Mouse (Mus musculus): ENCODE measurements around the gene Atg5.
A peak's percentile ranks its signal among the peaks of the same experiment; 100 is the strongest.

The Atg5 gene

DNA sequence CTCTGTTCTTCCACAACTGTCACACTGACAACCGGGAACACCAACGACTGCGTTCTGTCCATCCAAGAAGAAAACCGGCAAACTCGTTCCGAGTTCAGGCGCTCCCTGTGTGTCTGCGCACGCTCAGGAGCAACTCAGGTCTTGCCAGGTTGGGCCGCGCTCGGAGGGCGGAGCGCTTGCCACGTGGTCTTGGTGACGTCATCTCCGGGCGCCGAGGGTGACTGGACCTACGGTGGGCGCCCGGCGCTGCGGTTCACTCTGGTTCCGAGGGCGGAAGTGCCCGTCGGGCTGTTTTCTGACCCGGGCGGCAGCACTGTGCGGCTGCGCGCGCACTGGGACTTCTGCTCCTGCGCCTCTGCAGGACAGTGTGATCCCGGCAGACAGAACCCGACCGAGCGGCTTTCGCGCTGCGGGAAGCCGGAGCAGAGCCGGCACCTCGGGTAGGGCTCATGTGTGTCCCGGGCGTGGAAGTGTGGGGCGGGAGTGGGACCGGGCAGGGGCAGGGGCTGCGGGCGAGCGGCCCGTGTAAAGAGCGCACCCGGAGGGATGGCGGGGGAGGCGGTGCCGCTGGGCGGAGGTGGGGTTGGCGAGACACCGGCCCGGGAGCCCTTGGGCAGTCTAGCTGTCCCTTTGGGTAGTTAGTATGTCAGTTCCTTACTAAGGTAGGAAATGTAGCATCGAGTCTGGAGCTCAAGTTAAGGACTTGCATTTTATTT, at the start of gene Atg5:
Gene Atg5, plus strand, starts transcription at position 214 of the 716 bp plus-strand sequence.
- peak; percentile 100 for DNase-seq

DNA sequence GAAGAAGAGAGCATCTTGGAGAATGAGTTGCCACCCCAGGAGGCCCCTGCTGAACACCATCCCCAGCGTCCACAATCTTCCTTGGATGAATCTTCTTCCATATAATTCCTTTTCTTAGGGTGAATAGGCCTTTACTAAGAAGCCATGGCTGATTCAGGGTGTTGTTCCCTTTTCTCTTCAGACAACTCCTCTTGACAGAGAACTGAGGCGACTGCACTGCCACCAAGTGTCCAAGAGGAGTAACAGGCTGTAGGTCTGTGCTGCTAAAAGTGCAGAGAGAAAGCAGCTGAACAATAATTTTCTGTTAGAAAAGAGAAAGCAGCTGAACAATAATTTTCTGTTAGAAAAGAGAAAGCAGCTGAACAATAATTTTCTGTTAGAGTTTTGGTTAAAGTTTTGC, 49.1 kb upstream of the Atg5 start:
- peak in 1 of 2 experiments; percentile 22 for DNase-seq

DNA sequence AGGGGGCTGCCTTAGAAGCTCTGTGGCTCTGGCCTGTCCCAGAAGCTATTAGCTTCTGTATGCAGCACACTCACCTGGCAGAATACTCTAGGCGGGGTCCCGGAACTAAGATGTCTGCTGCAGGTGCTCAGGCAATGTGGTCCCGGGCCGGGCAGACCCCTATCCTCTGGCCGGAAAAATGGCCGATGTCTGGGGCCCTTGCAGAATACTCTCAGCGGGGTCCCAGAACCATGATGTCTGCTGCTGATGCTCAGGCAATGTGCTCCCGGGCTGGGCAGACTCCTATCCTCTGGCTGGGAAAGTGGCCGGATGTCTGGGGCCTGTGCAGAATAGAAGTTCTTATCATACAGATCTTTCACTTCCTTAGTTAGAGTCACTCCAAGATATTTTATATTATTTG, 43.8 kb upstream of the Atg5 start:
- DNase-seq, result no peak

GRCm38 (mm10) chr10:44233351-44233750, 34.8 kb upstream of the Atg5 start:
- peak; percentile 51 for DNase-seq

DNA sequence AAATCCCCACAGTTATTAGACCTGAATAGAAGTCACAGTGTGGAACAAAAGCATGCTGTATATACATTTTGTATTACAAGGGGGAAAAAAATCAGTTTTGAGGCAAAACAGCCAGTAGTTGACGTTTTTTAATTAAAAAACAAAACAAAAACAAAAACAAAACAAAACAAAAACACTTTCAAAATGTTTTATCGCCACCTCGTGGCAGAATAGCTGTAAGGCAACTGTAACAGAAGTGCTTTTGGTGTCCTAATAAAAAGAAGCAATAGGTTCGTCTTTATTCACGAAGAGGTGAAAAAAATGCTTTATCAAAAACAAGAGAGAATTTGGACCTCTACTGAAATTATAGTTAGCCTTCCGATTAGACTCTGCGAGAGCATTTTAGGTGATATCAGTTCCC, 32.9 kb upstream of the Atg5 start:
- DNase-seq, result peak in 1 of 2 experiments; percentile 5

DNA sequence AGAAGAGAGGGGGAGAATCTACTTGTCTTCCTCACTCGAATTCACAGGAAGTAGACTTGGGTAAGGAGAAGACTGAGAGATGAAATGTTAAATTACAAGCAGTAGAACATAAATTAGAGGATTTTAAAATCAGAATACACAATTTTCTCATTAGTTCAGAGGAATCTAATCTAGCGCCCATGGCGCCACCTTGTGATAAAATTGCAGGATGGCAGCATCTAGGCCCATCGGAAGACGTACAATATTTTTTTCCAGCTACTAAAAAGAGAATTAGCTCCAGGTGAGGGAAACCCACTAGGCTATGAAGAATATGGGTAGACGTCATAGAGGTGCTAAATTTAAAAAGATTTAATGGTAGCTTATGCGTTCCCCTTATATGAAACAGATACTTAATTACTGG, 11.5 kb upstream of the Atg5 start:
- DNase-seq, result no peak

DNA sequence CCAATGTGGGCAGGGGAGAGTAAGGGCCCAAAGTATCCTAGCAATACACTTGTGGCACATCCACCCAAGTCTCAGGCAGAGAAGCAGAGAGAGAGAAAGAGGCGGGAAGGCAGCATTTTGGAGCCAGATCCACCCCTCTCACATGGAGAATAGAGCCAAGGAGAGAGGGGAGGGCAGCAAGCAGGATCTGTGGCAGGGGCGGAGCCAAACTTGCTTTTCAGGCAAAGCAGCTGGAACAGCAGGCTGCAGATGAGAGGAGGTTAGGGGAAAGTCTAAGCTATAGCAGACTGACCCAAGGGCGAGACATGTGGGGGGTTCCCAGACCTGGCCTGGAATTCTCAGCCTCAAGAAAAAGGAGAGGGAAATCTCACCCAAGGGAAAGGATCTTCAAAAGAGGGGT, 2.3 kb upstream of the Atg5 start:
- DNase-seq, result no peak

GRCm38 (mm10) chr10:44266561-44266960, 1.6 kb upstream of the Atg5 start:
- no peak for DNase-seq

- peak in 1 of 2 experiments; percentile 8 for DNase-seq
These were observed 574 bp upstream of the Atg5 start for GRCm38 (mm10) chr10:44267426-44268142.

DNA sequence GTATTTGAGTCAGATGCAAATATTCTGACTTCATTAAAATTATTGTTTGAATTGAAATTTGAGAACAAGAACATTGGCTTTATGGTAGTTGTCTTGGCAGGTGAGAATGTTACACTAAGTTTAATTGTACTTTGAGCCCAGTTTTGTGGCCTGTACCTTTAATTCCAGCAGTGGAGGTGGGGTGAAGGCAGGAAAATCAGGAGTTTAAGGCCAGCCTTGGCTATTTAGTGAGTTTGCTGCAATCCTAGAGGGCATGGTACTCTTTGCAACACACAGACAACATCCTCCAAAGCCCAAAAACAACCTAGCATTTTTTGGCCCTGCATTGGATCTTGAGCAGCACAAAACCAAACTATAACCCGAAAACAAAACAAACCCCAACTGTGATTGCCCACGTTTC, 1.1 kb downstream of the Atg5 start:
- no peak for DNase-seq

DNA sequence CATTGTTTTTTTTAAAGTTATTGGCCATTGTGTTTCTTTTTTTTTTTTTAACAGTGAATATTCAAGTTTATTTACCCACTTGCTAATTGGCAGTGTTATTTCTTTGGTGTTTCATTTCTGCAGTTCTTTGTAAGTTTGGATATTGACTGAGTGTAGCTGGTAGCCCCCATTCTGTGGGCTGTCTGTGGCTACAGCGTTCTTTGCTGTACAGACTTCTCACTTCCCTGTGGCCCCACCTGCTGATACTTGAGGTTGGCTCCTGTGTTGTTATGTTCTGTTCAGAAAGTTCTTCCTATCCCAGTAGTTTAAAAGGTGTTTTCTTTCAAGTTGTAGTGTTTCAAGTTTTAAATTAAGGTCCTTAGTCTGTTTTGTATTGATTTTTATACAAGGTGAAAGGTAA, 14.2 kb downstream of the Atg5 start:
- DNase-seq, result no peak

DNA sequence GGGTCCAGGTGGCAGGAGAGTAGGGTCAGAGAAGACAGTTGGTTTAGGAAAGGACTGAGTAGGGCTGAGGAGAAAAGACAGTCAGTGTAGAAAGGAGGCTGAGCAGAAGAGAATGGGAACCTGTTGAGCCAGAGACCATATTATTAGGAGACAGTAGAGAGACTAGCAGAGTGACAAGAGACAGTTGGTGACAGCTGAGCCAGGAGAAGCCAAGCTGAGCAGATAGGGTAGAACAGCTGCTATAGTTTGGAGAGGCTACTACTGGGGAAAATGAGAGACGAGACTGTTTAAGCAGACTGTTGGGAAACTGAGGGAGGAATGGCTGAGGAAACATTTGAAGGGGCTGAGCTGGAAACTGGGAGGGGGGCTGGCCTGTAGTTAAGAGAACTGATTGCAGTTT, 16.9 kb downstream of the Atg5 start:
- no peak for DNase-seq

GRCm38 (mm10) chr10:44285935-44286334, 17.8 kb downstream of the Atg5 start:
- no peak for DNase-seq

GRCm38 (mm10) chr10:44290876-44291275, 22.7 kb downstream of the Atg5 start:
- DNase-seq, result no peak

- no peak for DNase-seq
These were observed 24.0 kb downstream of the Atg5 start for GRCm38 (mm10) chr10:44292205-44292604.

DNA sequence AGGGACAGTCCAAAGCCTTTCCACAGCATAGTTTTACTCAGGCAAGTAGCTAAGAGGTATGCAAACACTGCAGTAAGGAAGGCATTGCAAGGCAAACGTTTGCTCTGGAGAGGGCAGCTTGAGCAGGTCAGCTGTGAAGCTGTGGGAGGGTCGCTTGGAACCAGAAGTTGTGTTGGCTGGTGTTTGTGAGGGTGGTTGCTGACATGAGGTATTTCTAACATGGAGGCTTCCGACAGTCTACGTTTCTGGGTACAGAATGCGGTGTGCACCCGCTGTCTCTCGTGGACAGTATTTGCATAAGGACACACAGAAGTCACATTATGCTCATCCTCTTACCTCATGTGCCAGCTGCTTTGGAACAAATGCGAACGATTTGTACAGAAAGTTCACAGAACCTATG, 31.0 kb downstream of the Atg5 start:
- no peak for DNase-seq

GRCm38 (mm10) chr10:44300078-44300477, 31.9 kb downstream of the Atg5 start:
- DNase-seq, result no peak

DNA sequence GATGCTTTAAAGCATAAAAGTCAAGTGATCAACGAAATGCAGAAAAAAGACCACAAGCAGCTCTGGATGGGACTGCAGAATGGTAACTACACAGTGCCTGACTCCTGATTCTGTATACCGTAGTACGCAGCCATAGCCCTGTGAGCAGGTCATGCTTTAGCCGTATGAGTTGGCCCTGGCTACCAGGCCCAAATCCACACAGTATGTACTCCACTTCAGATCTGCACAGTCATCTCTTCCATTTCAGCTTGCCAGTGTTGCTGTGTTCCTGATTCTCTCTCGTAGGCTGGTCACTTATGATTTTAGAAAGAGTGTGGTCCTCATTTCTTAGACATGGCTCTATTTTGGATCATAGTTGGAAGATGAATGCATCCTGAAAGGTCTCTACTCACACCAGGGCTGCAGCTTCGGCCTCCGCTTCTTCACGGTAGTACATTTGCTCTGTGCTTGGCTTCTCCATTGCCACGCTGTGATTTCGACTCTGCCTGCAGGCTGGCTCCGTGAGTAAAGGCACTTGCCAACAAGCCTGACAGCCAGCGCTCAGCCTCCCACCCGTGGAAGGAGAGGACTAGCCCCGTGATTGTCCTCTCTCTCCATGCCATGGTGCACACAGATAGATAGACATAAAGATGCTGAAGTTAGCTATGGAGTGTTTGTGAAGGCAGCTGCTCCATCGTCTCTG, 35.6 kb downstream of the Atg5 start:
- DNase-seq, result no peak

DNA sequence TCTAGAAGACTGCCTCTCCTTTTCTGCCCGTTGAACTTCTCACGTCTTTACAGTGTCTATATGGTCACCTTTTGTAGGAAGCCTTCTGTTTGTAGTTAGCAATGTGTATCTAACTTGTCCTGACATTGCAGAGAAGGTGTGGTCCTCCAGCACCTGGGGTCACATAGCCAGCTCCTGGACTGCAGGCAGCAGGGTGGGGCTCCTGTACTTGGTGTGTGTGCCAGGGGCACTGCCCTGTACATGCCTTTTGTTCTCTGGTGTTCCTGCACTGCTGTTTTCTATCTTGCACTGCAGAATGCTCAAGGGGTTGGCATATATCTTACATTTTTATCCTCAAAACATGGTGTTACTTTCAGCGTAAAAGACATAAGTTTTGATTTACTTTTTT, 36.2 kb downstream of the Atg5 start:
- DNase-seq, result no peak

DNA sequence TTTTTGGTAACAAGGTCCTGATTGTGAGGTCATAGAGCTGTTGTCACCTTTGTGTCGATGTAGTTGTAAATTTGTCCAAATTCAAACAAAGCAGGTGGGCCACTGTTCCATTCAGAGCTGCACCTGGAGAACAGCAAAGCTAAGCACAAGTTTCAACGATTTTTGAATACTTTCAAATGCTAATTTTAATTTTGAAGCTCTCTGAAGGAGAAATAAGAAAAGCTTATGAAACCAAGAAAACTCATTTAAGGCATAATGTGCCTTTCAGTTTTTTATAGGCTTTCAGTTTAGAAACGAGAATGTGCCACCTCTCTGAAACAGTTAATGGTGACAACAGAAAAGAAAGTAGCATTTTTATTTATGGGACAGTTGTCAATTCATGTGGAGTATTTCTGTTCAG, 36.7 kb downstream of the Atg5 start:
- no peak for DNase-seq

GRCm38 (mm10) chr10:44306308-44306707, 38.1 kb downstream of the Atg5 start:
- DNase-seq, result no peak

DNA sequence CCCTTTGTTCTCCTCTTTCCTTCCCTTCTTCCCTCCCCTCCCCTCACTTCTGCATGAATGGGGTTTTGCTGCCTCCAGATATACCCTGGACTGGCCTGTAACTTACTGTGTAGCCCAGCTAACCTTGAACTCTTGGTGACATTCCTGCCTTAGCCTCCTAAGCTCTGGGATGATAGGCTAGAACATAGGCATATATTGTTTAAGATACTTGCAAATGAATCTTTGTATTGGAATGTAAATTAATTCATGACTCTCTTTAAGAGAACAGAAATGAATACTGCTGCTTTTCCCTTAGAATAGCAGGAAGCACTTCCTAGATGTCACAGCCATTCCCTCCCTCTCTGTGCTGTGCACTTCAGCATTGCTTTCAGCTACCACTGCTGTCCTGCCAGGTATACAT, 40.1 kb downstream of the Atg5 start:
- DNase-seq, result no peak

DNA sequence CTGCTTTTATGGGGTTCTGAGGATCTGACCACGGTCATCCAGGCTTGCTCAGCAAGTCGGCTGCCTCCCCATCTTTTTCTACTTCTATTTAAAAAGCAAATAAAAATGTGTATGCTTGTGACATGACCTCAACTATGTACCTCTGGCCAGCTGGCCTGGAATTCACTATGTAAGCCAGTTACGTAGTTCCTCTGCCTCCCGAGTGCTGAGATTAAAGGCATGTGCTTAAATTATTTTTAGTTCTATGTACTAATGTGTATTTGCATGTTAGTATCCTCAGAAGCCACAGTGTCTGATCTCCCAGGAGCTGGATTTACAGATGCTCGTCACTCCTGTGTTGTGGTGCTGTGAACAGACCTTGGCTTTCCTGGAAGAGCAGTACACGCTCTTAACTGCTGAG, 41.1 kb downstream of the Atg5 start:
- no peak for DNase-seq

DNA sequence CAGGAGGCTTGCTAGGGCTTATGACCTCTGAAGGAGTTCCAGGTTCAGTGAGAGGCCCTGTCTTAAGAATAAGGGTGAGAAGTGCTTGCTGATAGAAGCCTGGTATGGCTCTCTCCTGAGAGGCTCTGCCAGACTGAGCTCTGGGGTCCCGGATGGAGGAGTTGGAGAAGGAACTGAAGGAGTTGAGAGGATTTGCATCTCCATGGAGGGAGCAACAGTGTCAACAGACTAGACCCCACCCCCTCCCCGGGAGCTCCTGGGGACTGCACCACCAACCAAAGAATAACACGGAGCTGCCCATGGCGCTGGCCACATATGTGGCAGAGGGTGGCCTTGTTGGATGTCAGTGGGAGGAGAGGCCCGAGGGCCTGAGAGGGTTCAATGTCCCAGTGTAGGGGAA, 47.1 kb downstream of the Atg5 start:
- DNase-seq, result no peak

Data from kidney, postnatal 4 days (tissue).